Mouse (Mus musculus): ENCODE measurements at regions not wholly inside any gene's neighbourhood (a gene's known extent, or its start where the extent isn't known, plus 50 kb on each side); places are given as distances from the start of the nearest gene placed in this dataset.
"Not testable (repeated sequence)": the region's sequence is repeated elsewhere in the genome, so short reads cannot be mapped to it uniquely, and the experiment has no call there.

- no peak for ATAC-seq
Measured at GRCm38 (mm10) chr15:60333573-60334306, 317.3 kb upstream of the 4933412E24Rik start.

GRCm38 (mm10) chr15:60317577-60317976 lies 301.2 kb upstream of the 4933412E24Rik start:
- no peak for ATAC-seq

GRCm38 (mm10) chr15:60315210-60315609 lies 298.8 kb upstream of the 4933412E24Rik start:
- ATAC-seq = no peak

GRCm38 (mm10) chr15:60309909-60310308 lies 293.5 kb upstream of the 4933412E24Rik start:
- ATAC-seq = no peak

- no peak for ATAC-seq
Measured at GRCm38 (mm10) chr15:60308968-60309367, 292.6 kb upstream of the 4933412E24Rik start.

GRCm38 (mm10) chr15:60308126-60308525 lies 291.7 kb upstream of the 4933412E24Rik start:
- ATAC-seq = no peak

- ATAC-seq = no peak
Measured at GRCm38 (mm10) chr15:60303501-60303900, 287.1 kb upstream of the 4933412E24Rik start.

DNA sequence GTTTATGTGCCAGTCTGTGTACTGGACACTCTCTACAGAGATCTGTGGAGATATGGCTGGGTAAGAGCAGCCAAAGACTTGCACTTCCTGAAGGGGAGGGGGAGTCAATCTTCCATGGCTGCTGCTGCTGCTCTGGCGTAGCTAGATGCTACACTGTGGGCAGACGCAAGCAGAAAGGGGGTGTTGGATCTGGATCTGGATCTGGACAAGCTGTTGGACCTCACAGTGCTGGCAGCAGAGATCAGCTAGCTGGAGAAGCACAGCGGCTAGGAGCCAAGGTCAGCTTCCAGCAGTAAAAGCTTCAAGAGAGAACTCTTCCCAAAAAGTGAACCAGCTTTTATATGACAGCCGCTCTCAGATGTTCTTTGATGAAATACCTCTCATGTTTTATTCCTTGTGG lies 285.5 kb upstream of the 4933412E24Rik start:
- ATAC-seq = no peak

- no peak for ATAC-seq
Measured at GRCm38 (mm10) chr15:60285321-60285720, 268.9 kb upstream of the 4933412E24Rik start.

DNA sequence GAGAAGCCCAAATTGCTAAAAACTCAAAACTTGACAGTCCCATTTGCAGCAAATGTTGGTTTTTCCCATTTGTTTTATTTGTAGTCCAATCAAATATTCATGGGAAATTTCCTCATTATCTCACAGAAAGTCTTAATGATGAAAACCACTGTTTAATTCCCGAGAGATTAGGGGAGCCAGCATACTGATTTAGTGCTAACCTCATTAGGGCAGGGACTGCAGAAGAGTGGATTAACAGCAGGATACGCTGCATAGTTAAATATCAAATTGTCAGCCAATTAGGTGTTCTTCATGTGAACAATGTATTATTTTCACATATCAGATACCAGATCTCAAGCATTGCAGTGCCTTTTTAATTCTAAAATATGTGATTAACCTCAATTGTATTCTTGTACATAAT lies 264.0 kb upstream of the 4933412E24Rik start:
- ATAC-seq = no peak

- ATAC-seq = not testable (repeated sequence)
Measured at GRCm38 (mm10) chr15:60253661-60254060, 237.2 kb upstream of the 4933412E24Rik start.

DNA sequence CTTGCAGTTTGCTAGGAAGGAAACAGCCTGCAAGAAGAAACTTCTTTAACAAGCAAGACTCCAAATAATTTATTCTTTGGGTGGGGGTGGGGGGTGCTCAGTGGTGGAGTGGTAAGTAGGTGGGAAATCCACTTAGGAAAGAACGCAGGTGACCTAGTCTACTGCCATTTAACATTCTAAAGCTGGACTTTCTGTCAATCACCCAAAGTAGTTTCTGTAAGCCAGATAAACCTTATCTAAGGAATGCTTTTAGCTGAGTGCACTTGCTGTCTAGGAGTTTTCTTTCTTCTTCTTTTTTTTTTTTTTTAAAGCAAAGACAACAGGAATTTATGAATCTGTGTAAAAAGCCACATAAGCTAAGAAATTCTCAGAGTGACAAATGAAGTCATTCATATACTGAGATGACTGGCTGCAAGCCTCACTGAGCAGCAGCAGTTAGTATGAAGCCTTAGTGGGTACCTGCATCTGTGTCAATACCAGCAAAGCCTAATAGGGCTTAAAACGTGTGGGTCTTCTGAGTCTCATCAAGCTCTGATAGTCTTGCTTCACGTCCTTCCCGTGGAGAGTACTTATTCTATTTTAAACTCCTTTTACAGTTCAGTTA lies 210.0 kb upstream of the 4933412E24Rik start:
- no peak for ATAC-seq

- peak; percentile 54 for ATAC-seq
Measured at GRCm38 (mm10) chr15:60195070-60195469, 178.7 kb upstream of the 4933412E24Rik start.

GRCm38 (mm10) chr15:60193157-60193556 lies 176.7 kb upstream of the 4933412E24Rik start:
- no peak for ATAC-seq

DNA sequence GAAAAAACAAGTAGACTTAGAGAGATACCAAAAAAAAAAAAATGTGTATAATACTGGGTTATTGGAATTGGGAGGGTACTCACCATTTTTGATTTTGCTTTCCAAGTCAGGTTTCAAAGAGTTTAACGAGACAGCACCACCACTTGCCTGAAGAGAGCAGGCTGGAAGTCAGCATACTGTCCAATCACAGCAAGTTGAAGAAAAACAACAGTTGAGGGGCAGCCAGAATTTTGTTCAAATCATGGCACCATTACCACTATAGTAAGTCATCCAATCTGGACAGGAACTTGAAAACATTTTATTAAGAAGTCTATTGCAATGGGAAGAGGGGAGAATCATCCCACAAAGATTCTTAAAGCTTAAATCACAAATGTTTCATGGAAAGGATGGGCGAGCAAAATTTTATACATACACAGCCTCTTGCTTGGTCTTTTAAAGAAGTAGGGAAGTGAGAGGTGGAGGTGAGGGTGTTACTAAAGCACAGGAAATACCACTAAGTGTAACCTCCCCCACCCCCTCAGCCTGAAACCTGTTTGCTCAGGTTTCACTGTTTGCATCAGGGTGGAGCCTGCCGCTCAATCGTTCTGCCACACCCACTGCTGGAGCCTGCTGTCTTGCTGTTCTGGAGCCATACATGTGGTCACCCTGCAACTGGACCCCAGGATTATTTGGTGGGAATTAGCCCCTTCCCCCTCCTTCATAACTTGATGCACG lies 170.7 kb upstream of the 4933412E24Rik start:
- peak; percentile 93 for ATAC-seq

DNA sequence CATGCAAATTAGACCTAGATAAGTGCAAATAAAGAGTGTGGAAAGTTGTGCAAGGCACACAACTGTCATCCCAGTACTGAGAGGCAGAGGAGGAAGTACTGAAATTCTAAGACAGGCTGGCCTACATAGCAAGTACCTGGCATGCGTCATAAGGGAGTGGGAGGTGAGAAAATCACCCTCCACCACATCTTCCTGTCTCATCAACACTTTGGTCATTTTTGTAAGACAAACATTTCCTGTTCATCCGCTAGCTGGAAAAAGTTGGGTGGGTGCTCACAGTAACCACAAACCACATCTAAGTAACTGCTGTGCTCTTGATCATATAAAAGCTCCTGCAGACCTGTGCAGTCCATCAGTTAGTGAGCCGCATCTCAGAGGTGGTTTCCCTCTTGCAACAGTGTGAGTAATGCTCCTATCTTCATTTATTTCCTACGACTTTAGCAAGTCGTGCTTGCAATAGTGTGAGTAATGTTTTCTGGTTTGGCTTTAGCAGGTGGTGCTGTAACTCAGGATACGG lies 125.2 kb upstream of the 4933412E24Rik start:
- peak; percentile 90 for ATAC-seq

DNA sequence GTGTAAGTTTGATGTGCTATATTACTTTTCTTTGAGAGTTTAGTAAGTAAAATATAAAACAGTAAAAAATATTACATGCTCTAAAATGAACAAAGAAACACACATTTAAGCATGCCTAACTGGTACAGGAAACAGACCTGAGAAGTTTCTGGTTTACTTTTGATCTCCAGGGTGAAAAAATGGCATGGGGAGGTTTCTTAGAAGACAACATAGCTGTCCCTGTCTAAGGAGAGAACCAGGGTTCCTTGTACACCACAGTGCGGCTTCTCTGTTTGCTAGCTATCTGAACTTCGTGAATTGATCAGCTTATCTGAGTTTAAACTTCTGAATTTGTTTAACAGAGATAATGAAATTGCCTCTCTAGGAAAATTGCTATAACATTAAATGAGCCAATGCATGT lies 120.3 kb upstream of the 4933412E24Rik start:
- peak; percentile 10 for ATAC-seq

GRCm38 (mm10) chr15:60134515-60134914 lies 118.1 kb upstream of the 4933412E24Rik start:
- ATAC-seq = no peak

DNA sequence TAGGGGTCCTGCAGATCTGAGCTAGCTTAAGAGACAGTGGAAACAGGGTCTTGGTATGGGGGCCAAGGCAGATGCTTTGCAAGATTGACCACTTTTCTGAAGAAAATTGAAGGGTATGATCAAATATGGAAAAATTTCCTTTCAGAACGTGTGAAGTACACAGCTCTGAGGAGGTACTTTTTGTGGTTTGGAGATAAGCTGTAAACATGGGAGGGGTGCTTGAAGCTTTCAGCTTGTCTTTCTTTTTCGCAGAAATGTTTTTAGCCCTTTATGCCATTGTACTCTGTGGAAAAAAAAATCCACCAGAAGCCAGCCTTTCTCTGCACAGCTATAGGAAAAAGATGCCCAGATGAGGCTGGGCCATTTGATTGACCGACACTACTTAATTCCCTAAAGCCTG lies 116.3 kb upstream of the 4933412E24Rik start:
- ATAC-seq = peak; percentile 72

- no peak for ATAC-seq
Measured at GRCm38 (mm10) chr15:60124461-60124860, 108.0 kb upstream of the 4933412E24Rik start.

GRCm38 (mm10) chr15:60119926-60120325 lies 103.5 kb upstream of the 4933412E24Rik start:
- ATAC-seq = peak; percentile 74

DNA sequence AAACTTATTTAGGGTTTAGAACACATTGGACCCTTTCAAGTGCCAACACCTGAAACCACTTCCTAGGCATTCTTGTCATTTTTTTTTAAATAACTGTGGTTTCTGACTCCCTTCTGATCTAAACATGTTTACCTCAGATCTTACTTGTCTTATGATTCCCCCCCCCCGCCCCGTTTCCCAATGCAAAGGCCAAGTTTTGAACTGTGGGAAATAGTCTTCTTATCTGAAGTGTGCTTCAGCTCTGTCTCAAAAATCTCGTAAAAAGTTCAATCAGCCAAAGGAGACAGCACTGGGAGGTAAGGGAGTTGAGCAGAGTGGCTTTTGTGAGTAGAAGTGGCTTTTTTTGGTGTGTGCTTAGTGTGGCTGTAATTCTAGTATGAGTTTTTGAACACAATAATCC lies 95.5 kb upstream of the 4933412E24Rik start:
- ATAC-seq = peak; percentile 77

- peak; percentile 43 for ATAC-seq
Measured at GRCm38 (mm10) chr15:60111046-60111445, 94.6 kb upstream of the 4933412E24Rik start.

Measured in inflammation-experienced regulatory T-cells, adult 6 months (primary cell).